In genomic region chr17:26414184-26414522, GRCm38 (mm10) we compare ENCODE assay signal across 8 mouse cellular contexts. TPM values are rescaled to one million over a fixed set of nuclear protein-coding genes. Genes with fewer than 3 reads are reported as not detected.
DNase-seq lines count a peak whose midpoint lies in the region; ATAC-seq lines count a peak whose summit lies in the region.

No protein-coding gene starts in this region.

- no peaks in the 10 kb centered on the region for H3K36me3 ChIP-seq in lung, embryonic 15.5 days
- H3K36me3 ChIP-seq in forebrain, embryonic 10.5 days (replicated peaks), result no peaks in the 10 kb centered on the region
- H3K36me3 ChIP-seq in limb, embryonic 10.5 days, result no peaks in the 10 kb centered on the region
- H3K36me3 ChIP-seq in neural tube, embryonic 14.5 days (ENCODE audit: control insufficient read depth, insufficient read depth, low read length), result no peaks in the 10 kb centered on the region

- peaks cover 34% of the 10 kb centered on the region for H3K4me1 ChIP-seq in lung, embryonic 15.5 days
- peaks cover 24% of the 10 kb centered on the region for H3K4me1 ChIP-seq in forebrain, embryonic 10.5 days
- H3K4me1 ChIP-seq in limb, embryonic 10.5 days, result peaks cover 18% of the 10 kb centered on the region
- H3K4me1 ChIP-seq in neural tube, embryonic 14.5 days (ENCODE audit: control insufficient read depth, insufficient read depth, low read length), result peaks cover 4% of the 10 kb centered on the region; the same call in 1 of the 2 replicates

- DNase-seq in lung, postnatal 14 days, result no peak
- DNase-seq in forebrain, embryonic 10.5 days (ENCODE audit: extremely low spot score, low spot score), result no peak
- no peak for DNase-seq in limb, embryonic 10.5 days (ENCODE audit: low spot score)
- no peak for DNase-seq in urinary bladder, adult 18-20 months (ENCODE audit: low spot score in 2 of 2)
- DNase-seq in cerebellum, postnatal 10 days, result no peak
- no peak for DNase-seq in kidney, postnatal 36 days

- H3K27ac ChIP-seq in lung, embryonic 15.5 days, result 0 out of 2 replicates have a peak overlapping the region, but pooled peaks have one; percentile 7
- H3K27ac ChIP-seq in forebrain, embryonic 10.5 days, result peak overlapping the region; percentile 81; the same call in 1 of the 2 replicates
- H3K27ac ChIP-seq in limb, embryonic 10.5 days, result 0 out of 2 replicates have a peak overlapping the region, but pooled peaks have one; percentile 83
- H3K27ac ChIP-seq in neural tube, embryonic 14.5 days (ENCODE audit: low read depth, low read length), result no peak overlapping the region

- WGBS in lung, embryonic 15.5 days, result 3% methylated on average over 5 of the region's 5 CpGs
- 16% methylated on average over 5 of the region's 5 CpGs for WGBS in forebrain, embryonic 10.5 days
- WGBS in limb, embryonic 10.5 days, result 4% methylated on average over 5 of the region's 5 CpGs
- 17% methylated on average over 4 of the region's 5 CpGs for WGBS in neural tube, embryonic 14.5 days

- no peaks in the 10 kb centered on the region for H3K9me3 ChIP-seq in lung, embryonic 15.5 days
- H3K9me3 ChIP-seq in forebrain, embryonic 10.5 days, result no peaks in the 10 kb centered on the region
- H3K9me3 ChIP-seq in limb, embryonic 10.5 days (replicated peaks), result no peaks in the 10 kb centered on the region
- no peaks in the 10 kb centered on the region for H3K9me3 ChIP-seq in neural tube, embryonic 14.5 days (ENCODE audit: control insufficient read depth, low read length)

- H3K27me3 ChIP-seq in lung, embryonic 15.5 days, result peaks cover 15% of the 10 kb centered on the region
- peaks cover 80% of the 10 kb centered on the region for H3K27me3 ChIP-seq in forebrain, embryonic 10.5 days (ENCODE audit: poor library complexity, severe bottlenecking)
- peaks cover 87% of the 10 kb centered on the region for H3K27me3 ChIP-seq in limb, embryonic 10.5 days (ENCODE audit: low read depth, poor library complexity, severe bottlenecking)
- peaks cover 6% of the 10 kb centered on the region; the same call in 1 of the 2 replicates for H3K27me3 ChIP-seq in neural tube, embryonic 14.5 days (ENCODE audit: control insufficient read depth, insufficient read depth, low read length)

- peak overlapping the region; percentile 60 for H3K9ac ChIP-seq in lung, embryonic 15.5 days
- peak overlapping the region; percentile 80 for H3K9ac ChIP-seq in neural tube, embryonic 14.5 days (replicated peaks; ENCODE audit: low read depth, low read length)

- peak overlapping the region; percentile 97 for H3K4me2 ChIP-seq in lung, embryonic 15.5 days
- H3K4me2 ChIP-seq in neural tube, embryonic 14.5 days (ENCODE audit: low read depth, low read length), result peak overlapping the region; percentile 98

- ATAC-seq in lung, embryonic 15.5 days (ENCODE audit: borderline replicate concordance, extremely low read depth, low FRiP score, low TSS enrichment), result no peak
- ATAC-seq in neural tube, embryonic 14.5 days (ENCODE audit: low read depth), result no peak

- H3K4me3 ChIP-seq in lung, embryonic 15.5 days, result peak overlapping the region; percentile 64
- H3K4me3 ChIP-seq in forebrain, embryonic 10.5 days, result peak overlapping the region; percentile 80
- peak overlapping the region; percentile 81 for H3K4me3 ChIP-seq in limb, embryonic 10.5 days
- peak overlapping the region; percentile 74 for H3K4me3 ChIP-seq in neural tube, embryonic 14.5 days (ENCODE audit: low read depth, low read length)

RNA-seq across cellular contexts. Expression of gene Neurl1b, which starts 0.5 kb away (rescaled TPM):
- 1.8 and 2.0 TPM in 2 replicates for polyA plus RNA-seq in lung, embryonic 15.5 days (2015; fragmentation: Nextera tagmentation; extraction: Ambion mirVana)
- polyA plus RNA-seq in forebrain, embryonic 10.5 days (2016; fragmentation: Nextera tagmentation; extraction: Ambion mirVana), result 0.09 and 0.10 TPM in 2 replicates
- 0.05 and 0.10 TPM in 2 replicates for polyA plus RNA-seq in limb, embryonic 10.5 days (2016; fragmentation: Nextera tagmentation; extraction: Ambion mirVana)
- polyA plus RNA-seq in neural tube, embryonic 14.5 days (2014; fragmentation: Nextera tagmentation; extraction: Ambion mirVana), result 1.6 and 1.8 TPM in 2 replicates
